Mouse (Mus musculus) cortical plate, adult 2 months (tissue): ENCODE data around the gene Best3.

Source experiments
- CTCF ChIP-seq: fragments of 200-500 bp; IDR thresholded peaks from 2 replicates; pipeline ENCODE4 v1.5.1; 2011; ENCODE audit warnings: mild to moderate bottlenecking, control low read depth, low read length; ENCODE audit not compliant: insufficient read depth; ENCODE audit errors: extremely low read depth
- POLR2A ChIP-seq: fragments of 200-500 bp; IDR thresholded peaks from 2 replicates; pipeline ENCODE4 v1.6.1; 2011; ENCODE audit warnings: mild to moderate bottlenecking, low read length, control low read depth; ENCODE audit not compliant: insufficient read depth; ENCODE audit errors: extremely low read depth

DNA sequence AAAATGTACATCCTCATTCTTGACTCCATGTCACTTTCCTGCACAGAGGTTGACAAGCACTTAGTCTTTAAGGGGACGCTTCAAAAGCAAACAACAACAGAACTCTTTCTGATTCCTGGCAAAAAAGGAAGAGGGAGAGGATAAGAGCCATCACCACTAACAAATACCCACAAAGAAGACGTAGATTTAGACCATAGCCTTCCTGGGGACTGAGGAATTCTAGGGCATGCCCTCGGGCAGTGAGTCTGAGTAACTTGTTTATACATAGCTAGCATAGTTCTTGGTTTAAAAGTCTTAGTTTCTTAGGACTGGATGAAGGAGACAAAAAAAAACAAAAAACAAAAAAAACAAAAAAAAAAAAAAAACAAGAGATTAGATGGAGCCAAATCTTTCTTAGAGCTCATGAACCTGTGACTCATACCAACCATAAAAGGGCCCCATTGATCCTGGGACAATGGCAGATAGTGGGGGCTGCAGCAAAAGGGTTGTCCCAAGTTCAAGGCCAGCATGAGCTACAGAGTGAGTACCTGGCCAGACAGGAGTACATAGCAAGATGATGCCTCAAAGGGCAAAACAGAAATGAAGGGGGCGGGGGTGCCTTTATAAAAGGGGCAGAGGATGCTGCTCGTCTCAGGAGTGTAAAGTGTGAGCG, 9.6 kb downstream of the Best3 start:
- TF ChIP-seq POLR2A (no peak), CTCF (no peak)
